Mouse (Mus musculus) left cerebral cortex, adult 8-10 months (tissue): ENCODE results near the gene Gatd1. TPM values are rescaled to one million over a fixed set of nuclear protein-coding genes. Genes with fewer than 3 reads are reported as not detected.
A peak's percentile ranks its signal among the peaks of the same experiment; 100 is the strongest.
"Not testable (repeated sequence)": the region's sequence is repeated elsewhere in the genome, so short reads cannot be mapped to it uniquely, and the experiment has no call there.

Source experiments
- DNase-seq, 2 experiments: peaks; one replicate each; pipeline ENCODE4 v3.0.0; 2022; ENCODE audit warnings: low spot score in 2 of 2
- total RNA-seq, 4 experiments: library from RNA; stranded (reverse); gene quantifications; 2 replicates each; pipeline ENCODE4 v1.2.4; 2022

The Gatd1 gene
- total RNA-seq, 4 experiments from 2014 or later: 40.6 to 48.1 (median 44.6) TPM

DNA sequence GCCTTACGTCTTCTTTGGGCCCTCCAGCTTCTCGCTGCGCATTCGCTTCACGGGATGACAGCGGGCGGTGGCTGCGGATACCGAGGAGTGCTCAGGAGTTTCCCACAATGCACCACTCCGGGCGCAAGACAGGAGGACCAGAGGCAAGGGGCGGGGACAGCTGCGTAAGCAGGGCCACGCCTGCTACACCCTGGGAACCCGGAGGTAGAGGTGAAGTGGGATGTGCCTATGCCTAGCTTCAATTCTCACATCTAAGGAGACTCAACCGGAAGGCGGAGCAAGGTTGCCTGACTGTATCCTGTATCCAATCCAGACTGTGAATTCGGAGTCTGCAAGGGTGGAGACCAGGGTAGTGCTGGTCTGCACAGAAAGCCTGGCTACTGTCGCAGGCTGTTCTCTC lies 15.4 kb upstream of the Gatd1 start, which contains the start of gene Cend1:
Gene Cend1 (minus strand): TSS at position 182 of the 400 bp plus-strand sequence.
- DNase-seq: peak; percentile 79 to 95

DNA sequence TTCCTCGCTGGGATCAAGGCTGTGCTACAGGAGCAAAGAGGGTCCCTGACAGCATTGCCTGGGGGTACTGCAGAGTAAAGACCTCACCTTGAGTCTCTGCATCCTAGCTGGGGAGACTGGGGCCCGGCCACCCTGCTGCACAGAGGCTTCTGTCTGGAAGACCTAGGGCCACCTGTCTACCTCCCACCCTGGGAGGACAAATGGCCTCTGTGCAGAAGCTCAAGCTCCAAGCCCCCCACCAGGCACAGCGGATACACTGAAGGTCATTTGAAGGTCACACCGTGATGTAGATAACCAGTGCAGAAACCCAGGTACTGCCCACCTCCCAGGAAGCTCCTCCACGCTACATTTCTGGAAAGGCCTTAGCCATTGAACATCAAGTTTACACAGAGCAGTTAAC lies 14.8 kb upstream of the Gatd1 start:
- DNase-seq: no peak

DNA sequence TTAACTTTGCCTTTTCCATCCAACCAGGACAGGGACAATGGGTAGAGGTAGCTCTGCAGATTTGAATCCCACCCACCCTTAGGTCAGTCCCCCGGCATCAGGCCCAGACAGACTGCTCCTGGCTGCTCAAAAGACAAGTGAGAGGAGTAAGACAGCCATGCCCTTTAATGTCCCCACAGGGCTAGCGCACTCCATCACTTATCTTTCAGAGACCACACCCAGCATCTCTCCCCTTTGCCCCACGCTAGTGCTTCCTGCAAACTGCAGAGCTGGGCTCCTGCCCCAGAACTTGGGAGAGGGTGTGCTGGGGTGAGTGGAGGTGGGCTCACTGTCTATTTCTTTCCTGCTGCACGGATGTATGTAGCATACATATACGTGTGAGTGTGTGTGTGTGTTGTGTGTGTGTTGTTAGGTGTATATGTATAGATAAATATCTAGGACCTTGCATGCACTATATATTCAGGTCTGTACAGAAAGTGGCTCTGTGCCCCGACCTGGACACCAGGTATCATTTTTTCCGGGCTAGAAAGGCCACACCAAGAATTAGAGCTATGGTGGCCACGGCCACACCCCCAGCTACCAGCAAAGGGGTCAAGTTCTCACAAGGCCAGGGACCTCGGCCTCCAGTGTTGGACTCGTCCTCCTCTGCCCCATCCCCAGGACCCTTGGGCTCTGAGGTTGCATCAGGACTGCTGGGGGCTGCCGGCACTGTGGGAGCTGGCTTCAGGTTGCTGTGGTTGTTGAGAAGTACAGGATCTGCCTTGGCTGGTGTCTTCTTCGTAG lies 13.2 kb upstream of the Gatd1 start:
- DNase-seq: no peak

DNA sequence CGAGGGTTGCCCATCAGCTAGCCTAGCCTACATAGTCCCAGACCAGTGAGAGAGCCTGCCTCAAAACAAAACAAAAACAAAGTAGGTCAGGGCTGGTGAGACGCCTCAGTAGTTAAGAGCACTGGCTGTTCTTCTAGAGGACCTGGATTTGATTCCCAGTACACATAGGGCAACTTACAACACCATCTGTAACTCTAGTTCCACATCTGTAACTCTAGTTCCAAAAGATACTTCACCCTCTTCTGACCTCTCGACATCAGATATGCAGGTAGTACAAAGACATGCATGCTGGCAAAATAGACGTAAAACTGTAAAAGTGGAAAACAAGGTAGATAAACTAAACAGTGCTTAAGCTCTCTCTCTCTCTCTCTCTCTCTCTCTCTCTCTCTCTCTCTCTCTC lies 9.9 kb upstream of the Gatd1 start:
- DNase-seq: no peak

- no peak for DNase-seq
Observed at GRCm38 (mm10) chr7:141420030-141420702, 6.2 kb upstream of the Gatd1 start.

GRCm38 (mm10) chr7:141418970-141419369 lies 5.0 kb upstream of the Gatd1 start:
- DNase-seq: no peak

GRCm38 (mm10) chr7:141417731-141418681 lies 4.1 kb upstream of the Gatd1 start:
- DNase-seq: no peak

GRCm38 (mm10) chr7:141416144-141416841 lies 2.4 kb upstream of the Gatd1 start:
- no peak for DNase-seq

DNA sequence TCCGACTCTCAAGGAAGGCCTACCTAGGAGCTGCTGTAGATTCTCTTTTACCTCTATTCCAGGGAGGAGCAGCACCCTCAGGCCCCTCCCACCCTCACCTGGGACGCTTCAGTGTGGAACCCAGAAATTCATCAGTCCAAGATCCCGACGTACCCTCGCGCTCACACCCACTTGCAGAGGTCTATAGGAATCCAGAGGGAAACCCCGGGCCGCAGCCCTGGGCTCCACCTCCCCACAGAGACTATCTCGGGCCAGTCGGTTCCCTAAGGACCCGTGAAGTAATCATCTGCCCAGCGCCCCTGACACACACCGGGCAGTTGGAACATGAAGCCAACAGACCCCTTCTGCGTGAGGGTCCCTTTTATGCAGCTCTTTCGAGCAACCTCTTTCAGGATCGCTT lies 605 bp downstream of the Gatd1 start:
- no peak for DNase-seq

DNA sequence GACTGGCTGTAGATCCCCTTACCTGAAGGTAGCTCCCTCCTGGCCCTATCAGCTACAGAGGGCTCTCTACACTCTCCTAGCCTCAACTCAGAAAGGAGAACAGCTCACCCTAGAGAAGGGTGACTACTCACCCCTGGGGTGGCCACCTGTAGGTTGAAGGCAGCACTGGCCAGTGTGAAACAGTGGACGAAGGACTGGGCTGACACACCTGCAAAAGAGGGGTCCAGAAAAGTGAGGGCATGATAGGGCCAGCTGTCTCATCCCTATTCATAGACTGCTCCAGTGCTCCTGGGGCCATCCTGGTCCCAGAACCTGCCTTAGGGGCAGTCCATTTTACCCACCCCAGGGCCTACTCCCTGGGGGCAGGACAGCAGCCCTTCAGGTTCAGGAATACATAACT lies 2.3 kb downstream of the Gatd1 start:
- no peak for DNase-seq

DNA sequence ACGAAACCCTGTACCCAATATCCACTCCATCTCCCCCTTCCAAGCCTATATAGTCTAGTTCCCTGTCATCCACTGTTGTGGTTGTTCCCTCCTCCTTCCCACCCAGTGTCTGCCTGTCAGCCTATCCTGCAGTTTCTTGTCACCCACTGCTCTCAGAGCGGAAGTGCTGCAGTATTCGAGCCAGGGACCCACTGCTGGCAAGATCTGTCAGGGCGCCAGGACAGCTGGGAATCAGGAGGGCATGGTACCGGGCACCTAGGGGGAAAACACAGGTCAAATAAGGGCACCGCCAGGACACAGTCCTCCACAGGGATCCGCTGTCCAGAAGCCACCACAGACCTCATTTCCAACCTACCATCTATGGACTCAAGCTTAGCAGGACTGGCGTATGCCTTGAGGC lies 3.3 kb downstream of the Gatd1 start:
- DNase-seq: no peak

DNA sequence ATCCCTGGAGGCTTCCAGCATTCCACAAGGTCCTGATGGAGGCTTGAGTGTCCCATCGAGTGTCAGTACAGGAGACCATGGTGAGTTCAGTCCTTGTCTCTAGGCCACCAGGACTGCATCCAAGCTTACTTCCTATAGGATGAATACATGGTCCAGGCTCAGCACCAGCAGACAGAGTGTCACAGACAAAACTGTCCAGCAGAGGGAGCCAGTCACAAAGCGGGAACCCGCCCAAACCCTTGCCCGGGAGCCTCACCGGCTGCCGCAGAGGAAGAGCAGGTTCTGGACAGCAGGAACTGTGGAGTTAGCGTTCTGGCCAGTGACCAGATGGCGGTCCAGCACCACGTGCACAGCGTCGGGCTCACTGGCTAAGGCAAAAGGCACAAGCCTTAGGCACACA lies 5.1 kb downstream of the Gatd1 start:
- peak; percentile 72 to 74 for DNase-seq

DNA sequence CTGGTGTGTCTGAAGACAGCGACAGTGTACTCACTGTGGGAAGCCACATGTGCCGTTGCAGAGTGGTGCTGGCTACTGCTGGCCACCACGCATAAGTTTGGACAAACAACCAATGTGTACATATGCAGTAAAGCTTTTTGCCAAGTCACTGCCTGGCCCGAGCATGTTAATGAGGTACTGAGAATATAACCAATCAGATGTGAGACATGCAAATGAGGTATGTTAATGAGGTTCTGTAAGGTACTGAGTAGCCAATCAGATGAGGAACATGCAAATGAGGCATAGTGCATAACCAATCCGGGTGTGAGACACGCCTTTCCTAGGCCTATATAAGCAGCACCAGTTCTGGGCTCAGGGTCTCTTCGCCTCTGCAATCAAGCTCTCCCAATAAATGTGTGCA lies 6.3 kb downstream of the Gatd1 start:
- not testable (repeated sequence) for DNase-seq

GRCm38 (mm10) chr7:141405466-141405865 lies 8.5 kb downstream of the Gatd1 start:
- DNase-seq: no peak

GRCm38 (mm10) chr7:141403305-141403704 lies 10.6 kb downstream of the Gatd1 start:
- DNase-seq: no peak

DNA sequence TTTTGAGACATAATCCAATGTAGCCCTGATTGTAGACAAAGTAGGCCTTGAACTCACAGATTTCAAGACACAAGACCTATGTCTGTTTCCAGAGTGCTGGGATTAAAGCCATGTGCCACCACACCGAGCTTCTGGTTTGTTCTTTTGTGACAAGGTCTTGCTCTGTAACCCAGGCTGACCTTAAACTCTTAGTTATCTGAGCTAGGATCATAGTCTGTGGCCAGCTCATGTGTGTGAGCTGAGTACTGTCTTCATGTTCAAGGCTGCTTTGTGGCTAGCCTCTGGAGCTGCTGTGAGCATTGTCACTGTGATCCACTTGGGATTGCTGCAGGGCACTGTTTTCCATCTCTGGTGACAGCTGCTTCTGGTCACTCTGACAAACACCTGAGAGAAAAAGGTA lies 18.6 kb downstream of the Gatd1 start:
- no peak for DNase-seq

DNA sequence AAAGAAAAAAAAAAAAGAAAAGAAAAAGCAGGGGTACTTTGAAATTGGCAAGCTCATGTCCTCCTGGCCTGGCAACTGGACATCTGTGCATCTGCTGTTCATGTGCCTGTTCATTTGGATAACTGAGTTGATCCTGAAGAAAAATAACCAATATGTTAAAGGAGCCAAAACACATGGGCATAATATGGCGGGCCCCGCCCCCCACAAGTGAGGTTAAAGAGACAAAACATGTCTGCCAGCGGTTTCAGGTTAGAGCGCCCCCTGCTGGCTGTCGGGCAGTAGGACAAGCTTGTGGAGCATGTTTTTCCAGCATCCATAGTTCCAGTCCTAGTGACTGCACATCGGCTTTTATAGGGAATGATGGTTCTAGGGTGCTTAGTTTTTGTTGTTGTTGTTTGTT lies 19.2 kb downstream of the Gatd1 start:
- DNase-seq: no peak

- DNase-seq: no peak
Observed at GRCm38 (mm10) chr7:141394158-141394557, 19.8 kb downstream of the Gatd1 start.

GRCm38 (mm10) chr7:141392552-141393222 lies 21.2 kb downstream of the Gatd1 start:
- no peak for DNase-seq
